Mouse (Mus musculus) erythroblast, adult 5-6 weeks (primary cell): Measurements from ENCODE around the gene Gm21981. TPM values are rescaled to one million over a fixed set of nuclear protein-coding genes. Genes with fewer than 3 reads are reported as not detected.
"Not testable (repeated sequence)": the region's sequence is repeated elsewhere in the genome, so short reads cannot be mapped to it uniquely, and the experiment has no call there.

Experiments used
- ATAC-seq: replicated peaks from 2 replicates; pipeline ENCODE4 v1.8.0; 2016; ENCODE audit warnings: moderate number of reproducible peaks, mild to moderate bottlenecking, moderate TSS enrichment, inconsistent platforms; ENCODE audit not compliant: poor library complexity, low FRiP score, severe bottlenecking
- total RNA-seq, 2 experiments: library from RNA; stranded (forward) in 1 of 2; stranded (reverse) in 1 of 2; fragments of 150-400 nt in 1 of 2; fragments of 200-764, 138-1000 nt in 1 of 2; gene quantifications; 2 replicates each; pipeline versions ENCODE4 v1.2.3 to v1.2.4; 2015 to 2017; ENCODE audit warnings: low replicate concordance in 2 of 2

Gene Gm21981
- total RNA-seq, 2 experiments from 2014 or later, result not detected

DNA sequence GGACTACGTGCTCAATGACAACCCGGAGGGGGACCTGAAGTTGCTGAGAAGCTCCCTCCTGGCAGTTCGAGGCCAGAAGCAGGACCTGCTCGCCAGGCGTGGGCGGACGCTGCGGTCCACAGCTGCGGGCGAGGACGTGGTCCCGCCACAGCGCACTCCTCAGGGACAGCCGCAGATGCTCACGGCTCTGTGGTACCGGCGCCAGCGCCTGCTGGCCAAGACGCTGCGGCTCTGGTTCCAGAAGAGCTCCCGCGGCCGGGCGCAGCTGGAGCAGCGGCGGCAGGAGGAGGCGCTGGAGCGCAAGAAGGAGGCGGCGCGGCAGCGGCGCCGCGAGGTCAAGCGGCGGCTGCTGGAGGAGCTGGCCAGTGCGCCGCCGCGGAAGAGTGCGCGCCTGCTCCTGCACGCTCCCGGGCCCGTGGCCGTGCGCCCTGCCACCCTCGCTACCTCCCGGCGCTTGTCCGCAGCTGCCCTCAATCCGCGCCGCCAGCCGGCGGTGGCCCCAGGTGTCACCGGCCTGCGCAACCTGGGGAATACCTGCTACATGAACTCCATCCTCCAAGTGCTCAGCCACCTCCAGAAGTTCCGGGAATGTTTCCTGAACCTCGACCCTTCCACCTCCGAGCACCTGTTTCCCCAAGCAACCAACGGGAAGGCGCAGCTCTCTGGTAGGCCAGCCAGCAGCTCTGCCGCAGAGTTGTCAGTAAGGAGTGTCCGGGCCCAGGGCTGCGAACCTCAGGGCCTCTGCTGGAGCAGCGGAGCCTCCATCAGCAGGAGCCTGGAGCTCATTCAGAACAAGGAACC is 21.7 kb downstream of the Gm21981 start:
- no peak for ATAC-seq

DNA sequence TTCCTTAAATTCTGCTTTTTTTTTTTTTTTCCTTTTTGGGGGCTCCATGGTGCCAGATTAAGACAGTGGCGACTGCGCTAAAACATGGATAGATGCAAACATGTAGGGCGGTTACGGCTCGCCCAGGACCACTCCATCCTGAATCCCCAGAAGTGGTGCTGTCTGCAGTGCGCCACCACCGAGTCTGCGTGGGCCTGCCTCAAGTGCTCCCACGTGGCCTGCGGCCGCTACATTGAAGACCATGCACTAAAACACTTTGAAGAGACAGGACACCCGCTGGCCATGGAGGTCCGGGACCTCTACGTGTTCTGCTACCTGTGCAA is 22.3 kb downstream of the Gm21981 start:
- no peak for ATAC-seq

DNA sequence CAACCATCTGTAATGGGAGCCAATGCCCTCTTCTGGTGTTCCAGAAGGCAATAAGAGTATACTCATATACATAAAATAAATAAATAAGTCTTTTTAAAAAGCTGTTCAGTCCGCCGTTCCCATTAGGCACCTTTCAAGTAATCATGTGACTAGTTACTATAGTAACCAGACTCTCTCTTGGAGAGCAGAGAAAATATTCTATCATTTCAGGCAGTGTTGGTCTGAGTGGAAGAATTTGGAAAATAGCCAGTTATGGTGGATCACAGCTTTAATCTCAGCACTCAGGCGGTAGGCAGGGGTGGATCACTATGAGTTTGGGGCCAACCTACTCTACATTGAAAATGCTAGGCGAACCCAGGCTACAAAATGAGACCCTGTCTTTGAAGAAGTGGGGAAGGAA is 25.1 kb downstream of the Gm21981 start:
- no peak for ATAC-seq

DNA sequence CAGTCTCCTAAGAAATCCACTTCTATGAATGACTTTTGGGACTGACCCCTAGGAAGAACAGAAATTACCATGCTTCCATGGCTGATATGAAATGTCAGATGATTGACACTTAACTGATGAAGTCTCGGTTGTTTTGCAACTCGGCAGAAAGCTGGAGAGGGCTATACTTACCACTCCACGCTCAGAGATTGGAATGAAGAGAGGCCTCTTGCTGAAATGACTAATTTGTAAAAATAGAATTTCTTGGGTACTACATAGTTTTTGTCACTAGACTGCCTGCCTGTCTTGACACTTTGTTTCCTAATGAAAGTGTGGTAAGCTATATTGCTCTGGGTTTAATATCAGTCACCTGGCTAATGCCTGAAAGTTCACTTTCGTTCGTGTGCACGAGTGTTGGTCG is 29.8 kb downstream of the Gm21981 start:
- ATAC-seq, result no peak

DNA sequence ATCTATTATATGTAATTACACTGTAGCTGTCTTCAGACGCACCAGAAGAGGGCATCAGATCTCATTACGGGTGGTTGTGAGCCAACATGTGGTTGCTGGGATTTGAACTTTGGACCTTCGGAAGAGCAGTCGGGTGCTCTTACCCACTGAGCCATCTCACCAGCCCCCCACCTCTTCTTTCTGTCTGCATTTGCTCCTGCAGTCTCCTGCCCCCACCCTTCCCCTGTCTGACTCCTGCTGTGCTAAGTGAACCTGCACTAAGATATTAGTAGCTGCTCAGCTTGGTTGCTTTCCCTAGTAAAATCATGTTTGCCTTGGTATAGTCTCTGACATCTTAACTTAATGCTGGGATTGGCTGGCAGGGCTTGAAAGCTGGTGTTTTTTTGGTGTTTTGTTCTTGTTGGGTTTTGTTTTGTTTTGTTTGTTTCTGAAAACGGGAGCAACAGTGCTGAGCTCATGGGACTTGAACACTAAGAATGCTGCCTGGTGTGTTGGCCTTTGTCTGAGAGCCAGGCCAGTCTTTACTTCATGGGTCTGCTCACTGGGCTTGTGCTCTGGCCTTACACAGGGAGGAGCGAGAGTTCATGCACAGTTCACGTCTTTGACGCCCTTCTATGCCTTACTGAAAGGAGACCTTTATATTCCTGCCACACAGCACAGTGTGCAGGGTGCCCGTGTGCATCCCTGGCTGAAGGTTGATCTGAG is 31.1 kb downstream of the Gm21981 start:
- no peak for ATAC-seq

DNA sequence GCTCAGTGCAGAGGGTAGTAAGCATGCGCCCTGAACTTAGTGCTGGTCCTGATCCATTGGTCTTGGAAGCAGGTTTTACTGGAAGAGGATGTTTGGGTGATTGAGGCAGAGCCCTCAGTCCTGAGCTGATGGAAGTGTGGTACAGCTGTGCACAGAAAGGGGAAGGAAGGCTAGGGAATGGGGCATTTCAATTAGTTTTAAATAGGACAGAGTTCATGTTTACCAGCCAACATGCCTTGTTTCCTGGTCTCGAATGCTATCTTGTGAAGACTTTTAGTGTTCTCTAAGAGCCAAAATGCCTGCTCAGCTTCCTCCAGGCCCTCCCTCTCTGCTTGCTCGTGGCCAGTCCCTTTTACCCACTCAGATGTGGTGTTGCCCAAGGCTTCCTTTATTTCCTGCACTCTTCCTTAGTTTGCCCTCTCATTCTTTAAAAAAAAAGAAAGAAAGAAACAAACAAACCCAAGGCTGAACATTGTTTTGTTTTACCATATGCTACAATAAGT is 35.5 kb downstream of the Gm21981 start:
- no peak for ATAC-seq

DNA sequence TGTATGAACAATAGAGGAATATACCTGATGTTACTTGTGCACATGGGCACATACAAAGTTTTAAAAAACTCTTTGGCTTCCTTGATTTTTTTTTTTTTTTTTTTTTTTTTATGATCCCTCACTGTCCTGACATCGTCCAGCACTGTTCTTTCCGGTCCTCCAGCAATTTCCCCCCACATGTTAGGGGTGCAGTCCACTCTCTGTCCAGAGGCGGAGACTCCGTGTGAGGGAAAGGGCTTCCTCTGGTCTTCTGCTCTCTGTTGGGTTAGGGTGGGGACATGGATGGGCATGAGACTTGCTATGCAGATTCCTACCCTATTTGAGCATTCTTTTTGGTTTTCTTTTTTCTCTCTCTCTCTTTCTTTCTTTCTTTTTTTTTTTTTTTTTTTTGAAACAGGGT is 36.4 kb downstream of the Gm21981 start:
- ATAC-seq, result no peak

DNA sequence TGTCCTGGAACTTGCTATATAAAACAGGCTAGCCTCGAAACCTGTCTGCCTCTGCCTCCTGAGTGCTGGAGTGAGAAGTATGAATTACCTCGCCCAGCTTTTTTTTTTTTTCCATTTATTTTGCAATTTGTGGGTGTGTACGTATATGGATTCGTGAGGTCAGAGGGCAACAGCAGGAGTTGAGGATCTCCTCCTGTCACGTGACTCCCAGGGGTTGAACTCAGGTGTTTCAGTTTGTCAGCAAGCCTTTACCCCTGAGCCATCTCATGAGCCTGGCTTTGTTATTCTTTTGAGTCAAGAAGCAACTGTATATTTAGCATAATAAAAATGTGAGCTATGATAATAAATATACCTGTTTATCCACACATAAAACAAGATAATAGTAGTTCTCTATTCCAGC is 38.6 kb downstream of the Gm21981 start:
- ATAC-seq, result no peak

DNA sequence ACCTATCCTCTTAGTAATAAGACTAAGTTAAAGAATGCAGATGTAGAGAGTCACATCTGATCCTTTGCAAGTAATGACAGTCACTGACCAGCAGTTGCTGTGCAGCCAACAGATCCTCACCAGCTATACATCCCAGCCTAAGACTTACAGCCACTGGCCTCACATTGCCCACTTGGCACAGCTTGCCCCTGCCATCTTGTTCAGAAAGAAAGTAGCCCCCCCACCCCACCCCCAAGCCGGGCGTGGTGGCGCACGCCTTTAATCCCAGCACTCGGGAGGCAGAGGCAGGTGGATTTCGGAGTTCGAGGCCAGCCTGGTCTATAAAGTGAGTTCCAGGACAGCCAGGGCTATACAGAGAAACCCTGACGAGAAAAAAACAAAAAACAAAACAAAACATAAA is 39.9 kb downstream of the Gm21981 start:
- ATAC-seq, result not testable (repeated sequence)

DNA sequence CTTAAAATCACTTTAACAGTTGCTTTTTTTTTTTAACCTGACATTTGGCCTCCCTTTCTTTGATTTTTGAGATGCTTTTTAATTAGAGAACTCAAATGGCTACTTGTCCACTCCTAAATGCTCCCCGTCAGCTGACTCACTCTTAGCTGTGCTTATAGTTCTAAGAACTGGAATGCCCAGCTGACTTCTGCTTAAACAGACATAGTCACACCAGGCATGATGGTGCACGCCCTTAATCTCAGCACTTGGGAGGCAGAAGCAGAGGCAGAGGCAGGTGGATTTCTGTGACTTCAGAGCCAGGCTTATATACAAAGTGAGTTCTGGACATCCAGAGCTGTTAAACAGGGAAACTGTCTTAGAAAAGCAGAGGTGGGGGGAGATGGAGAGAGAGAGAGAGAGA is 42.3 kb downstream of the Gm21981 start:
- no peak for ATAC-seq

DNA sequence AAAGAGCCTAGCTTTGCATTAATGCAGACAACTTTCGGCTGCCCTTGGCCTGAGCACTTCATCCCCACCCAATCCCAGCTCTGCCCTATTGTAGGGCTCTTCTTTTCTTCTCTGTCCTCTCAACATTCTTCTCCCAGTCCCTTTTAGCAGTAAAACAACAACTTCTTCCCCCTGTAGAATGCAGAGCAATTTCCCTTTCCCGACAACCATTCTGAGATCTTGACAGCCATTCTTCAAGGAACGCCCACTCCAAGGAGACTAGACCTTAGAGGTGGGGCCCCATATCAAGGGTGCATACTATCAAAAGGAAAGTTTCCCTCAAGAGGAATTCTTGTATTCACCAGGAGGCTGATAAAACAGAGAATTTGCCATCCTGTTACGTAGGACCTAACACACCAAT is 45.3 kb downstream of the Gm21981 start:
- ATAC-seq, result no peak

DNA sequence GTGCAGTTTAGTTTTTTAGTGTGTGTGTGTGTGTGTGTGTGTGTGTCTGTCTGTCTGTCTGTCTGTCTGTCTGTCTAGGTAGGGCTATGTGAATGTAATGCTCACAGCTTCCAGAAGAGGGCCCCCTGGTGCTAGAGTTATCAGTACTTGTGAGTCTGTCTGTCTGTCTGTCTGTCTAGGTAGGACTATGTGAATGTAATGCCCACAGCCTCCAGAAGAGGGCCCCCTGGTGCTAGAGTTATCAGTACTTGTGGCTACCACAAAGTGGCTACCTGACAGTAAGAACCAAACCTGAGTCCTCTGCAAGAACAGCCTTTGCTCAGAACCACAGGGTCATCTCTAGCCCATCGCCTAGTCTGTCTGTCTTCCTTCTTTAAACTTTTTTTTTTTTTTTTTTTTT is 47.6 kb downstream of the Gm21981 start:
- peak; percentile 76 for ATAC-seq

DNA sequence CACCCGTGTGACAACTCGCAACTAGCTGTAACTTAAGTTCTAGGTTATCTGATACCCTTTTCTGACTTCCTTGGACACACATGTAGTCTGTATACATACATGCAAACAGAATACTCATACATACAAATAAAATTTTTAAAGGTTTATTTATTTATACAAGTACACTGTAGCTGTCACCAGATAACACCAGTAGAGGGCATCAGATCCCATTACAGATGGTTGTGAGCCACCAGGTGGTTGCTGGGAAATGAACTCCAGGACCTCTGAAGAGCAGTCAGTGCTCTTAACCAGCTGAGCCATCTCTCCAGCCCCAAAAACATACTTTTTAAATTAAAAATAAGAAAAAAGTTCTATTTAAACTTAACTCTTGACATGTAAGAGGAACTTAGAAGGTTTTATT is 51.3 kb downstream of the Gm21981 start:
- no peak for ATAC-seq

Other genes with a start within 250 kb of the Gm21981 start
- gene Taf8, start 192.2 kb downstream of the Gm21981 start, total RNA-seq (2015; ENCODE audit: low replicate concordance), result 34.5 and 36.5 TPM in 2 replicates
- 47.1 and 67.9 TPM in 2 replicates for gene Taf8, start 192.2 kb downstream of the Gm21981 start, total RNA-seq (2017; ENCODE audit: low replicate concordance)
- 85.3 and 115 TPM in 2 replicates for gene Ccnd3, start 189.4 kb downstream of the Gm21981 start, total RNA-seq (2015; ENCODE audit: low replicate concordance)
- 64.3 and 65.9 TPM in 2 replicates for gene Ccnd3, start 189.4 kb downstream of the Gm21981 start, total RNA-seq (2017; ENCODE audit: low replicate concordance)
- 1.2 and 2.1 TPM in 2 replicates for gene Bysl, start 83.0 kb downstream of the Gm21981 start, total RNA-seq (2015; ENCODE audit: low replicate concordance)
- gene Bysl, start 83.0 kb downstream of the Gm21981 start, total RNA-seq (2017; ENCODE audit: low replicate concordance), result 3.2 and 4.3 TPM in 2 replicates
- gene Med20, start 82.9 kb downstream of the Gm21981 start, total RNA-seq (2015; ENCODE audit: low replicate concordance), result 10.4 and 19.9 TPM in 2 replicates
- 48.5 and 68.2 TPM in 2 replicates for gene Med20, start 82.9 kb downstream of the Gm21981 start, total RNA-seq (2017; ENCODE audit: low replicate concordance)
- gene Gm20517, start 82.9 kb downstream of the Gm21981 start, total RNA-seq (2015; ENCODE audit: low replicate concordance), result 2.5 and 4.8 TPM in 2 replicates
- 6.3 and 16.2 TPM in 2 replicates for gene Gm20517, start 82.9 kb downstream of the Gm21981 start, total RNA-seq (2017; ENCODE audit: low replicate concordance)
- gene Usp49, start 63.8 kb downstream of the Gm21981 start, total RNA-seq (2015; ENCODE audit: low replicate concordance), result 7.3 and 36.5 TPM in 2 replicates
- 14.8 and 27.6 TPM in 2 replicates for gene Usp49, start 63.8 kb downstream of the Gm21981 start, total RNA-seq (2017; ENCODE audit: low replicate concordance)
- 24.2 and 44.9 TPM in 2 replicates for gene Tomm6, start 6.1 kb downstream of the Gm21981 start, total RNA-seq (2015; ENCODE audit: low replicate concordance)
- gene Tomm6, start 6.1 kb downstream of the Gm21981 start, total RNA-seq (2017; ENCODE audit: low replicate concordance), result 9.1 and 10.8 TPM in 2 replicates
- not detected in 2 replicates for gene Frs3, start 5.4 kb downstream of the Gm21981 start, total RNA-seq (2015; ENCODE audit: low replicate concordance)
- not detected in 2 replicates for gene Frs3, start 5.4 kb downstream of the Gm21981 start, total RNA-seq (2017; ENCODE audit: low replicate concordance)
- gene Prickle4, start 281 bp upstream of the Gm21981 start, total RNA-seq (2015; ENCODE audit: low replicate concordance), result not detected in 2 replicates
- gene Prickle4, start 281 bp upstream of the Gm21981 start, total RNA-seq (2017; ENCODE audit: low replicate concordance), result not detected in 2 replicates
- gene Pgc, start 32.4 kb upstream of the Gm21981 start, total RNA-seq (2015; ENCODE audit: low replicate concordance), result not detected in 2 replicates
- gene Pgc, start 32.4 kb upstream of the Gm21981 start, total RNA-seq (2017; ENCODE audit: low replicate concordance), result not detected in 2 replicates
- 4.6 and 6.7 TPM in 2 replicates for gene Tfeb, start 42.6 kb upstream of the Gm21981 start, total RNA-seq (2015; ENCODE audit: low replicate concordance)
- 3.8 and 9.4 TPM in 2 replicates for gene Tfeb, start 42.6 kb upstream of the Gm21981 start, total RNA-seq (2017; ENCODE audit: low replicate concordance)
- gene Mdfi, start 140.2 kb upstream of the Gm21981 start, total RNA-seq (2015; ENCODE audit: low replicate concordance), result not detected in 2 replicates
- not detected in 2 replicates for gene Mdfi, start 140.2 kb upstream of the Gm21981 start, total RNA-seq (2017; ENCODE audit: low replicate concordance)
- gene Foxp4, start 230.2 kb upstream of the Gm21981 start, total RNA-seq (2015; ENCODE audit: low replicate concordance), result 1.2 and 4.0 TPM in 2 replicates
- 0.51 and 0.70 TPM in 2 replicates for gene Foxp4, start 230.2 kb upstream of the Gm21981 start, total RNA-seq (2017; ENCODE audit: low replicate concordance)